Mouse (Mus musculus) stomach, postnatal 0 days (tissue): ENCODE measurements around the gene Socs4. TPM values are rescaled to one million over a fixed set of nuclear protein-coding genes. Genes with fewer than 3 reads are reported as not detected.
A peak's percentile ranks its signal among the peaks of the same experiment; 100 is the strongest.
"Not testable (repeated sequence)": the region's sequence is repeated elsewhere in the genome, so short reads cannot be mapped to it uniquely, and the experiment has no call there.

Source experiments
- ATAC-seq: fragments of 200-750 bp; cut with Nextera tagmentation; 2 replicates; pipeline ENCODE4 v1.8.0; 2017; ENCODE audit not compliant: low FRiP score, low TSS enrichment
- DNase-seq: peaks from one replicate; pipeline ENCODE4 v3.0.0-alpha.2; 2016; ENCODE audit warnings: low spot score
- H3K27ac ChIP-seq: fragments of 300-500 bp; sonication (generic); replicated peaks from 2 replicates; pipeline ENCODE4 v1.5.1; 2014; ENCODE audit warnings: mild to moderate bottlenecking, control low read depth
- H3K27me3 ChIP-seq: fragments of 300-500 bp; sonication (generic); 2 replicates; pipeline ENCODE4 v1.6.1; 2014; ENCODE audit warnings: low read length; ENCODE audit not compliant: control insufficient read depth, insufficient read depth
- H3K36me3 ChIP-seq: fragments of 300-500 bp; sonication (generic); 2 replicates; pipeline ENCODE4 v1.6.1; 2014; ENCODE audit warnings: low read length, mixed read lengths; ENCODE audit not compliant: control insufficient read depth, insufficient read depth
- H3K4me1 ChIP-seq: fragments of 300-500 bp; sonication (generic); replicated peaks from 2 replicates; pipeline ENCODE4 v1.6.1; 2014; ENCODE audit warnings: antibody characterized with exemption; ENCODE audit not compliant: control insufficient read depth, insufficient read depth
- H3K4me2 ChIP-seq: fragments of 300-500 bp; sonication (generic); replicated peaks from 2 replicates; pipeline ENCODE4 v1.6.1; 2014; ENCODE audit warnings: low read depth, mild to moderate bottlenecking, control low read depth, moderate library complexity
- H3K4me3 ChIP-seq: fragments of 300-500 bp; sonication (generic); 2 replicates; pipeline ENCODE4 v1.5.1; 2014; ENCODE audit warnings: low read depth, low read length, control low read depth
- H3K9ac ChIP-seq: fragments of 300-500 bp; sonication (generic); 2 replicates; pipeline ENCODE4 v1.6.1; 2014; ENCODE audit warnings: mild to moderate bottlenecking, low read length, control low read depth, mixed read lengths
- H3K9me3 ChIP-seq: fragments of 300-500 bp; sonication (generic); 2 replicates; pipeline ENCODE4 v1.6.1; 2016; ENCODE audit warnings: low read length; ENCODE audit not compliant: control insufficient read depth
- CTCF ChIP-seq: IDR thresholded peaks from 2 replicates; pipeline ENCODE4 v1.5.1; 2016; ENCODE audit warnings: antibody characterized with exemption, low read depth, mild to moderate bottlenecking, moderate library complexity
- EP300 ChIP-seq: optimal IDR thresholded peaks from 2 replicates; pipeline ENCODE3; 2016; ENCODE audit warnings: antibody characterized with exemption
- WGBS: fragments of 180-500 bp; shearing (Covaris S2); extraction: QIAGEN DNeasy Blood & Tissue Kit; methylation state at CpG from one replicate; pipeline ENCODE4 v1.1.7; 2014; 5-methylcytosine and 5-hydroxymethylcytosine counted together
- polyA plus RNA-seq: library from polyadenylated mRNA; unstranded; fragments of >200 nt; fragmentation: Nextera tagmentation; extraction: Ambion mirVana; gene quantifications from 2 replicates; pipeline ENCODE4 v1.2.1, GENCODE M21; 2015

Socs4 gene
- polyA plus RNA-seq, 1 experiment from 2014 or later: 2.9 TPM

GRCm38 (mm10) chr14:47310342-47311181 lies 33.8 kb downstream of the Socs4 start:
- Histone ChIP-seq H3K4me3 (no peak overlapping the region), H3K4me2 (no peak overlapping the region), H3K27ac (no peak overlapping the region), H3K36me3 (peaks cover 13% of the 10 kb centered on the region), H3K27me3 (no peaks in the 10 kb centered on the region), H3K9me3 (no peaks in the 10 kb centered on the region), H3K4me1 (no peaks in the 10 kb centered on the region), H3K9ac (no peak overlapping the region)
- TF ChIP-seq EP300 (no peak), CTCF (no peak)
- ATAC-seq: no peak; the same call in 1 of the 2 replicates
- WGBS: 93% methylated on average over 18 of the region's 18 CpGs
- DNase-seq: no peak

- DNase-seq: no peak
- H3K27me3 ChIP-seq: no peaks in the 10 kb centered on the region
- H3K9ac ChIP-seq: no peak overlapping the region
- no peaks in the 10 kb centered on the region for H3K4me1 ChIP-seq
- H3K27ac ChIP-seq: no peak overlapping the region
- no peak overlapping the region for H3K4me3 ChIP-seq
- WGBS: 71% methylated on average over 5 of the region's 5 CpGs
- TF ChIP-seq CTCF: no peak
- no peak for TF ChIP-seq EP300
- no peak overlapping the region for H3K4me2 ChIP-seq
- H3K9me3 ChIP-seq: no peaks in the 10 kb centered on the region
- peaks cover 5% of the 10 kb centered on the region; the same call in 1 of the 2 replicates for H3K36me3 ChIP-seq
- peak; percentile 79 for ATAC-seq
Measured at GRCm38 (mm10) chr14:47319362-47319761, 42.6 kb downstream of the Socs4 start.

GRCm38 (mm10) chr14:47321581-47321980 lies 44.9 kb downstream of the Socs4 start:
- WGBS: 96% methylated on average over 5 of the region's 8 CpGs
- not testable (repeated sequence) for H3K36me3 ChIP-seq, H3K27ac ChIP-seq, ATAC-seq, H3K9ac ChIP-seq, H3K27me3 ChIP-seq, H3K4me1 ChIP-seq, DNase-seq, H3K4me2 ChIP-seq, H3K9me3 ChIP-seq, H3K4me3 ChIP-seq

GRCm38 (mm10) chr14:47325965-47326761 lies 49.4 kb downstream of the Socs4 start:
- Histone ChIP-seq H3K27ac (no peak overlapping the region), H3K4me3 (no peak overlapping the region), H3K27me3 (no peaks in the 10 kb centered on the region), H3K4me1 (no peaks in the 10 kb centered on the region), H3K9me3 (no peaks in the 10 kb centered on the region), H3K4me2 (no peak overlapping the region), H3K9ac (no peak overlapping the region), H3K36me3 (no peaks in the 10 kb centered on the region)
- DNase-seq (no peak), ATAC-seq (no peak)
- TF ChIP-seq CTCF (no peak), EP300 (no peak)
- 77% methylated on average over 9 of the region's 9 CpGs for WGBS

GRCm38 (mm10) chr14:47327347-47327746 lies 50.6 kb downstream of the Socs4 start:
- TF ChIP-seq CTCF (no peak), EP300 (no peak)
- WGBS: 74% methylated on average over 5 of the region's 5 CpGs
- ATAC-seq: 0 out of 2 replicates have a peak, but pooled peaks have one; percentile 31

GRCm38 (mm10) chr14:47331920-47332319 lies 55.2 kb downstream of the Socs4 start:
- DNase-seq: no peak

More at GRCm38 (mm10) chr14:47327347-47327746, 50.6 kb downstream of the Socs4 start:
- Histone ChIP-seq H3K9ac (no peak overlapping the region), H3K27me3 (no peaks in the 10 kb centered on the region), H3K4me2 (no peak overlapping the region), H3K4me1 (no peaks in the 10 kb centered on the region), H3K36me3 (no peaks in the 10 kb centered on the region), H3K27ac (no peak overlapping the region), H3K4me3 (no peak overlapping the region), H3K9me3 (no peaks in the 10 kb centered on the region)
- DNase-seq: no peak

More at GRCm38 (mm10) chr14:47331920-47332319, 55.2 kb downstream of the Socs4 start:
- Histone ChIP-seq H3K36me3 (no peaks in the 10 kb centered on the region), H3K9ac (no peak overlapping the region), H3K4me3 (no peak overlapping the region), H3K27me3 (no peaks in the 10 kb centered on the region), H3K27ac (no peak overlapping the region), H3K4me2 (no peak overlapping the region), H3K4me1 (no peaks in the 10 kb centered on the region), H3K9me3 (no peaks in the 10 kb centered on the region)
- no peak for TF ChIP-seq CTCF
- TF ChIP-seq EP300: no peak
- WGBS: 69% methylated on average over 5 of the region's 5 CpGs
- ATAC-seq: no peak
